8 mouse cellular contexts compared by ENCODE assay signal in the genomic region with DNA sequence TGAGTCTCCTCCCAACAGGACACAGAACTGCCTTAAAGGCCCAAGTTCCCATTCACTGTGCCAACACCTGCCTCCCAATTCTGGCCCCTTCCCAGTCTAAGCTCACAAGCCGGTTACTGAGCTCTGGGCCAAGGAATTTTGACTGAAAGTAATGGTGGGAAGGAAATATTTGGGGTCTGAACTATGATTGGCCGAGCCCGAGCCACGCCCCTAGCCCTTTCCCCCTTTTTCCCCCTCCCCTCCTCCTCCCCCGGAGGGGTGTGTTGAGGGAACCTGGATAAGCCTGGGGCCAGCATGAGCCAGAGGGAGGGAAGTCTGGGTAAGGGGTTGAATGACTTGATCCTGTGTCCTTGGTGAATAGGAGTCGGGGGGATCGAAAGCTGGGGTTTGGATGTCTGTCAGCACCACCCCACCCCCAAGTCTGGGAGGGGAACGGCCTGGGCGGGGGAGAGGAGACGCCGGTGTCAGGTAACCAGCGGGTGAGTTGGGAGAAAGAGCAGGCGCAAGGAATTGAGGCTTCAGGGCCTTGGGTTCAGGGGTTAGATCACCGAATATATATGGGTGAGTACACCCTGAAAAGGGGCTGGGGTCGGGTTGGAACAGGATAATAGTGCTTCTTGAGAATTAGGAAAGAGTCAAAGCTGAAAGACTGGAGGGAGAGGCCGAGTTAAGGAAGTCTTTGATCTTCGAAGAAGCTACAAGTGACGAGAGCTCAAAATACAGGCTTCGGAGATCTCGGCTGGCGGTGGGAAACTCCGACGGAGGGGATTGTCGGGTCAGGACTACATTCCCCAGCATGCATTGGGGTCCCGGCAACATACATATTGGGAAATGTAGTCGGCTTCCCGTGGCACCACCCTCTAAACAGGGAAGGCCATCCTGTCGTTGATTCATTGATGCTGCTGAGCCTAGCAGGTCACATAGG. TPM values are rescaled to one million over a fixed set of nuclear protein-coding genes. Genes with fewer than 3 reads are reported as not detected.
DNase-seq lines count a peak whose midpoint lies in the region; ATAC-seq and TF ChIP-seq lines count a peak whose summit lies in the region.

A gene (plus strand): TSS at position 276 of the 925 bp plus-strand sequence.

- H3K27ac ChIP-seq in embryonic facial prominence, embryonic 15.5 days (replicated peaks): peak within 1 kb of the TSS; percentile 99
- H3K27ac ChIP-seq in heart, embryonic 10.5 days: peak within 1 kb of the TSS; percentile 89
- peak within 1 kb of the TSS; percentile 96 for H3K27ac ChIP-seq in kidney, embryonic 15.5 days
- H3K27ac ChIP-seq in liver, adult 2 months (replicated peaks; ENCODE audit: insufficient read depth, low read depth, low read length): peak within 1 kb of the TSS; percentile 59
- H3K27ac ChIP-seq in stomach, embryonic 15.5 days: peak within 1 kb of the TSS; percentile 97

- peak; percentile 65 for ATAC-seq in embryonic facial prominence, embryonic 15.5 days (ENCODE audit: insufficient number of reproducible peaks, low FRiP score, low TSS enrichment, low read depth)
- ATAC-seq in kidney, embryonic 15.5 days (replicated peaks; ENCODE audit: low FRiP score): peak; percentile 34
- ATAC-seq in monocyte, adult 5-6 weeks (replicated peaks; ENCODE audit: insufficient number of reproducible peaks, low FRiP score, low TSS enrichment, poor library complexity, severe bottlenecking): peak; percentile 59
- ATAC-seq in stomach, embryonic 15.5 days (ENCODE audit: insufficient read depth, low FRiP score, low read depth): peak; percentile 40

- H3K9ac ChIP-seq in embryonic facial prominence, embryonic 15.5 days: peak within 1 kb of the TSS; percentile 45
- peak within 1 kb of the TSS; percentile 41; the same call in 1 of the 2 replicates for H3K9ac ChIP-seq in kidney, embryonic 15.5 days
- H3K9ac ChIP-seq in liver, adult 2 months (ENCODE audit: low read depth, low read length): peak within 1 kb of the TSS; percentile 49
- 0 out of 2 replicates have a peak within 1 kb of the TSS, but pooled peaks have one; percentile 19 for H3K9ac ChIP-seq in stomach, embryonic 15.5 days

- no peaks in the 10 kb centered on the region for H3K27me3 ChIP-seq in embryonic facial prominence, embryonic 15.5 days
- peaks cover 11% of the 10 kb centered on the region; the same call in 1 of the 2 replicates for H3K27me3 ChIP-seq in heart, embryonic 10.5 days (ENCODE audit: insufficient read depth, poor library complexity, severe bottlenecking)
- no peaks in the 10 kb centered on the region for H3K27me3 ChIP-seq in kidney, embryonic 15.5 days
- H3K27me3 ChIP-seq in liver, adult 2 months (ENCODE audit: control insufficient read depth, insufficient read depth, low read length): no peaks in the 10 kb centered on the region
- no peaks in the 10 kb centered on the region for H3K27me3 ChIP-seq in stomach, embryonic 15.5 days (replicated peaks)

- no peaks in the 10 kb centered on the region for H3K9me3 ChIP-seq in embryonic facial prominence, embryonic 15.5 days (replicated peaks)
- H3K9me3 ChIP-seq in heart, embryonic 10.5 days: no peaks in the 10 kb centered on the region
- no peaks in the 10 kb centered on the region for H3K9me3 ChIP-seq in kidney, embryonic 15.5 days (replicated peaks)
- no peaks in the 10 kb centered on the region for H3K9me3 ChIP-seq in stomach, embryonic 15.5 days

- H3K4me3 ChIP-seq in embryonic facial prominence, embryonic 15.5 days (replicated peaks): peak within 1 kb of the TSS; percentile 48
- peak within 1 kb of the TSS; percentile 56 for H3K4me3 ChIP-seq in heart, embryonic 10.5 days
- peak within 1 kb of the TSS; percentile 45 for H3K4me3 ChIP-seq in kidney, embryonic 15.5 days (replicated peaks)
- peak within 1 kb of the TSS; percentile 48 for H3K4me3 ChIP-seq in liver, adult 2 months (ENCODE audit: insufficient read depth, low read depth, low read length)
- peak within 1 kb of the TSS; percentile 47 for H3K4me3 ChIP-seq in stomach, embryonic 15.5 days (replicated peaks)

- 2% methylated on average over 28 of the region's 28 CpGs for WGBS in embryonic facial prominence, embryonic 15.5 days
- 2% methylated on average over 28 of the region's 28 CpGs for WGBS in heart, embryonic 10.5 days
- 2% methylated on average over 28 of the region's 28 CpGs for WGBS in kidney, embryonic 15.5 days
- WGBS in liver, adult 2 months: 5% methylated on average over 28 of the region's 28 CpGs
- WGBS in stomach, embryonic 15.5 days: under 1% methylated on average over 28 of the region's 28 CpGs

- no peaks in the 10 kb centered on the region for H3K79me2 ChIP-seq in liver, adult 2 months (ENCODE audit: control insufficient read depth, insufficient read depth, low read length)

- peak; percentile 87 for DNase-seq in 3T3-L1 (ENCODE audit: low read depth, low spot score)
- DNase-seq in adrenal gland, postnatal 25 days: peak; percentile 71
- DNase-seq in heart, embryonic 10.5 days (ENCODE audit: low spot score): peak; percentile 91
- peak; percentile 90 for DNase-seq in liver, adult 2 months (ENCODE audit: extremely low read depth, low read depth, low spot score)

- peaks cover 55% of the 10 kb centered on the region for H3K4me1 ChIP-seq in embryonic facial prominence, embryonic 15.5 days
- H3K4me1 ChIP-seq in heart, embryonic 10.5 days: peaks cover 31% of the 10 kb centered on the region
- peaks cover 57% of the 10 kb centered on the region for H3K4me1 ChIP-seq in kidney, embryonic 15.5 days
- H3K4me1 ChIP-seq in liver, adult 2 months (ENCODE audit: control insufficient read depth, insufficient read depth, low read length): peaks cover 10% of the 10 kb centered on the region
- H3K4me1 ChIP-seq in stomach, embryonic 15.5 days: peaks cover 43% of the 10 kb centered on the region

- TF ChIP-seq POLR2A in liver, adult 2 months (IDR thresholded peaks at IDR 0.05; ENCODE audit: extremely low read depth, insufficient read depth, low read length): no peak

- no peak for TF ChIP-seq CTCF in liver, adult 2 months (IDR thresholded peaks at IDR 0.05; ENCODE audit: low read depth, low read length)

- H3K4me2 ChIP-seq in embryonic facial prominence, embryonic 15.5 days (replicated peaks): peak within 1 kb of the TSS; percentile 63
- H3K4me2 ChIP-seq in kidney, embryonic 15.5 days: peak within 1 kb of the TSS; percentile 66
- H3K4me2 ChIP-seq in stomach, embryonic 15.5 days: peak within 1 kb of the TSS; percentile 59

- H3K36me3 ChIP-seq in embryonic facial prominence, embryonic 15.5 days: no peaks in the 10 kb centered on the region
- no peaks in the 10 kb centered on the region for H3K36me3 ChIP-seq in heart, embryonic 10.5 days
- no peaks in the 10 kb centered on the region for H3K36me3 ChIP-seq in kidney, embryonic 15.5 days
- no peaks in the 10 kb centered on the region; the same call in 1 of the 2 replicates for H3K36me3 ChIP-seq in liver, adult 2 months (ENCODE audit: control insufficient read depth, insufficient read depth, low read length)
- H3K36me3 ChIP-seq in stomach, embryonic 15.5 days: no peaks in the 10 kb centered on the region

RNA-seq across cellular contexts. Expression of the gene that starts here (rescaled TPM):
- 2.5 and 2.6 TPM in 2 replicates for total RNA-seq in adrenal gland, postnatal 25 days (2021)
- 25.9 and 29.8 TPM in 2 replicates for polyA plus RNA-seq in embryonic facial prominence, embryonic 15.5 days (2015; fragmentation: Nextera tagmentation; extraction: Ambion mirVana)
- polyA plus RNA-seq in heart, embryonic 10.5 days (2016; fragmentation: Nextera tagmentation; extraction: Ambion mirVana): 3.4 and 6.5 TPM in 2 replicates
- 15.3 and 16.5 TPM in 2 replicates for polyA plus RNA-seq in kidney, embryonic 15.5 days (2015; fragmentation: Nextera tagmentation; extraction: Ambion mirVana)
- total RNA-seq in liver, adult 2 months (2014; rRNA removed): 2.7 and 4.4 TPM in 2 replicates
- polyA plus RNA-seq in liver, adult 2 months (2012; rRNA removed): 10.5 and 15.9 TPM in 2 replicates
- total RNA-seq in monocyte, adult 5-6 weeks (2017): not detected in 3 replicates
- polyA plus RNA-seq in stomach, embryonic 15.5 days (2015; fragmentation: Nextera tagmentation; extraction: Ambion mirVana): 15.6 and 17.0 TPM in 2 replicates

Comparison
In these comparisons a context has a peak if more than half of its experiments do, and no peak if none do; other contexts are left out.
1. Peak in every context shown above with its lines: DNase-seq, ATAC-seq, H3K4me3 ChIP-seq and H3K27ac ChIP-seq.
2. Peak in ATAC-seq in monocyte, adult 5-6 weeks; RNA of the gene not detected or under 1 TPM.